Mouse (Mus musculus) gastrocnemius, postnatal 36 days (tissue): ENCODE results near the gene Lrrc7. TPM values are rescaled to one million over a fixed set of nuclear protein-coding genes. Genes with fewer than 3 reads are reported as not detected.

Experiments
- DNase-seq, 2 experiments: peaks; one replicate each; pipeline ENCODE4 v3.0.0; 2022
- intact Hi-C: fragments of 180-260 bp; cut with DNase I; formaldehyde crosslinking; loops from one replicate; pipeline ENCODE4 v1.15.1; 2025
- long read RNA-seq, 2 experiments: library from polyadenylated mRNA; stranded (forward); transcript quantifications; one replicate each; pipeline ENCODE4 v2.0.0; 2021
- total RNA-seq, 2 experiments: library from RNA; stranded (reverse); gene quantifications; 2 replicates each; pipeline ENCODE4 v1.2.3; 2021

Gene Lrrc7
- not detected for total RNA-seq
- long read RNA-seq, experiment 1, partial matches to known transcripts: 0 of 1 reads
- long read RNA-seq, experiment 1, other reads (novel, unspliced or antisense): 1 of 1 reads
- long read RNA-seq, experiment 2: 0 reads

DNA sequence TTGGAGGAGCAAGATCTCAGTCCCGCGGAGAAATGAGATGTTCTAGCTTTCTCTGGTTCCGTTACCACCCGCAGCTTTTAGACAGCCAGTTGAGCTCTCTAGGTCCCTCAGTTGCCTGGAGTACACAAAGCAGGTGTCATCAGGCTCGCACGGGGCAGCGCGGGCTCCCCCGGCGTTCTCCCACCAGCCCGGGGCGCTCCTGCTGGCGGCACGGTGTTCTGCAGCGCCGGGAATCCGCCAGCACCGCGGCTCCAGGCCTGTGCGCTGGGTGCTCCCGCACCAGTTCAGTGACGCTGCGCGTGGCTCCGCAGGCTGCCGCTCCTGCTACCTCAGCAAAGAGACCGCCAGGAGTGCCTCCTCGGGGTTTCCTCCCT lies at the start of gene Lrrc7:
Lrrc7 (minus strand) TSS at position 235 of the 374 bp plus-strand sequence.
- no peak for DNase-seq
- intact Hi-C loops: no loop called here

- no peak for DNase-seq
- intact Hi-C loops: no loop called here
Measured at GRCm38 (mm10) chr3:158607065-158607464, 45.0 kb upstream of the Lrrc7 start.

DNA sequence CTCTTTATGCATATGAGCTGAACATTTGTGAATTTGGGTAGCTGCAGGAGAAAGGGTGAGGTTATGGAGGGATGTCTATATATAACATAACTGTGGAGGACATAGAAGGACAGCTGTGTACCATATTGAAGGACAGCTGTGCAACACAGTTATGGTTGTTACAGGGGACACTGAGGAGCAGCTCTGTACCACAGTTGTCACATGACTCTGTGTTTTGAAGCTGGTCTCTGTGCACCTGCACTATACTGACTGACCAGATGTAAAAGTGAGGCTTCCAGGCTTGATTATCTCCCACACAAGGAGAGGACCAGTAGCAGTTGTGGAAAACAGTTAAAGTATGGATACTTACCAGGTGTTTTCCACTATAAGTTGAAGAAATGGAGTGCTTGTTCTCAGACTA lies 43.3 kb upstream of the Lrrc7 start:
- intact Hi-C loops: no loop called here

DNA sequence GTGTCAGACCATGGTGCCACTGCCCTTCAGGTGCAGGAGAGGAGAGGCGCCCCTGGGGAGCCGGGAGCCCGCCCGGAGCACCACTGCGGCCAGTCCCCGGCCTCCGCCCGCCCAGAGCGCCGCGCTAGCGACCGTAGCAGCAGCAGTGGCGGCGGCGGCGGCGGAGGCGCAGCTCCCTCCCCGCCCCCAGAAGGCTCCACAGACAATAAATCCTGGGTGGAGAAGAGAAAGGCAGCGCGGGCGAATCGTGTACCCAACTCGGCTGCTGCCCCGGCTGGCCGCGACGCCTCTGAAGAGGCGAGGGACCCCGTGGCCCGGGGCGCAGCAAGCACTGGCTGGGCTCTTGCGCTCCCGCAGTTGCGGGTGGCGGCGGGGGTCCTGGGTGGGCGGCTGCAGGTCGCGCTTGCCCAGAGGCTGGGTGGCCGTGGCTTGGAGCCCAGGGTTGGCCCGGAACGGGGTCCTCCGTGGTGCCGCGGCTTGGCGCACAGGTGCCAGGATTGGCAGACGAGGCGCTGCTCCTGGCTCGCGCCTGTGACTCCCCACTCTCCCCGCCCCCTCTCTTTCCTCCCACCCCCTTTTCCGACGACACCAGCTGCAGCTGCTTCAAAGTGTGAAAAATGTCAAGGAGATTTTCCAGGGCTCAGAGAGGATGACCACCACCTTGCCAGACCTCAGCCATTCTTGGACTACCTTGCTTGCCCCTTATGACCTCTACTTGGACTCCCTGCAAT lies 600 bp downstream of the Lrrc7 start:
- intact Hi-C loops: no loop called here

More for the DNA sequence above, 43.3 kb upstream of the Lrrc7 start:
- DNase-seq: no peak

GRCm38 (mm10) chr3:158560891-158561255 lies 1.1 kb downstream of the Lrrc7 start:
- no peak for DNase-seq
- intact Hi-C loops: no loop called here

More for the DNA sequence above, 600 bp downstream of the Lrrc7 start:
- peak in 1 of 2 experiments; percentile 6 for DNase-seq

- intact Hi-C loops: no loop called here
- no peak for DNase-seq
Measured at GRCm38 (mm10) chr3:158559691-158560650, 2.0 kb downstream of the Lrrc7 start.

DNA sequence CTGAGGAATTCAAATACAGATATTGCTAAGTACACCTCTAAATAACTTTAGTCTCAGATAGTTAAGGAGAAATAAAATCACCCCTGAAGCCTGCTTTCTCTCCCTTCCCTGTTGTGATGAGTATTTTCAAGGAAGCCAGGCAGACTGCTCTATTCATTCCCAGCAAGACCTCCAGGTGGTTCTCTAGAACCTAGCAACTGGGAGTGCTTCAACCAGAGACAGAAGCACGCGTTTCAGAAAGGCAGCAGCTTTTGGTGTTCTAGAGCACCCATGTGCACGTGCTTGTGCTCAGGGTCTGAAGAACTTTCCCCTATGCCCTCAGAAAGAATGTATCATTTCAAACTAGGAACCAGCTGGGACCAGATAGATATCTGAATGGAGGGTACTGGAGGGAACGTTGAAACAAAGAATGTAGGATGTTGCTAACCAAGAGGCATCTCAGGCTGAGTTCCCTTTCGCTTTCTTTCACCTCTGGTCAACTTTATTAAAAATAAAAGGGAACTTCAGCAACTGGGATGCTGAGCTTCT lies 2.8 kb downstream of the Lrrc7 start:
- intact Hi-C loops: no loop called here
- no peak for DNase-seq

DNA sequence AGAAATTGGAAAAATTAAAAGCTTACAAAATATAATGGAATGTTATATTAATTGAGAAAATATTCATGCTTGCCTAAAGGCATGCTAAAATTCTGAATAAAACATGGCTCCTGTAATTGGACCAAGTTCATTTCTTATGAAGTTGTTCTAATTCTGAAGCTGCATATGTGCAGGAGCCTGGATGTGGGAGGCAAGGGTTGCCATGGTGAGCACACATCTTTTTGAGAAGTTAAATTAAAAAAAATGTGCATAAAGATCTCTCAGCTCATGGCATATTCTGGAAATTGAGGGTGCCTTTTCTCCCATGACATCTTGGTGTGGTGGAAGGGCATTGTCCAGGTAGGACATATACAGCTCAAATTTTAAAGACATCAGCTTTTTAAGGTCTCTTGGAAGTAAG lies 3.4 kb downstream of the Lrrc7 start:
- no peak for DNase-seq
- intact Hi-C loops: no loop called here

- intact Hi-C loops: no loop called here
- DNase-seq: no peak
Measured at GRCm38 (mm10) chr3:158554280-158554679, 7.7 kb downstream of the Lrrc7 start.

- intact Hi-C loops: no loop called here
- no peak for DNase-seq
Measured at GRCm38 (mm10) chr3:158552105-158552504, 9.9 kb downstream of the Lrrc7 start.

- no peak for DNase-seq
- intact Hi-C loops: no loop called here
Measured at GRCm38 (mm10) chr3:158543481-158543880, 18.5 kb downstream of the Lrrc7 start.

DNA sequence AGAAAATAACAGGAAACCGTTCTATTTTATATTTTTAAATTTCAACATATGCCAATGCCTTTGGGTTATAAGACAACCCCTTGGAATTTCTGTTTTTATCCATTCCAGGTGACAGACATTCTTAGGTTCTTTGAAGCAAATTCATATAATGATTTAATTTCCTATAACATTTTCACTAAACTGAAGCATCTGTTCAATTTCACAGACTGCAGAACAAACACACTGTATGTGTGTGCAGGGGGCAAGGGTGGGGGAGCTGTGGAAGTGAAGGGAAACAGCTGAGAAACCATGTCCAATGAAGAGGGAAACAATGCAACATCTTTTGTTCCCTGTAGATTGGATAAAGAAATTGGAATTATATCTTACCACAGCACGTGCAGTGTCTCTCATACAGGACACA lies 29.2 kb downstream of the Lrrc7 start:
- no peak for DNase-seq
- intact Hi-C loops: no loop called here

GRCm38 (mm10) chr3:158528471-158528870 lies 33.5 kb downstream of the Lrrc7 start:
- DNase-seq: no peak
- intact Hi-C loops: no loop called here

GRCm38 (mm10) chr3:158493730-158494129 lies 68.3 kb downstream of the Lrrc7 start:
- intact Hi-C loops: no loop called here
- DNase-seq: no peak

DNA sequence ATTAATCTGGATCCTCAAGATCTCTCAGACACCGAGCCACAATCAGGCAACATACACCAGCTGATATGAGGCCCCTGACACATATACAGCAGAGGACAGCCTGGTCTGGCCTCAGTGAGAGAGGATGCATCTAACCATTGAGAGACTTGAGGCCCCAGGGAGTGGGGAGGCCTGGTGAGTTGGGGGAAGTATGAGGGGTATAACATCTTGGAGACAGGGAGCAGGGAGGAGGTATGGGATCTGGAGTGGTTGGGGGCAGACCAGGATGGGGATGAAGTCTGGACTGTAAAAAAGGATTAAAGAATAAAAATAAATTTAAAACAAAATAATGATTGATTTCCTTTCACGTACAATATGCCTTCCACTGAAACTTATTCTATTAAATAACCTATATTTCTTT lies 82.3 kb downstream of the Lrrc7 start:
- no peak for DNase-seq
- intact Hi-C loops: no loop called here

DNA sequence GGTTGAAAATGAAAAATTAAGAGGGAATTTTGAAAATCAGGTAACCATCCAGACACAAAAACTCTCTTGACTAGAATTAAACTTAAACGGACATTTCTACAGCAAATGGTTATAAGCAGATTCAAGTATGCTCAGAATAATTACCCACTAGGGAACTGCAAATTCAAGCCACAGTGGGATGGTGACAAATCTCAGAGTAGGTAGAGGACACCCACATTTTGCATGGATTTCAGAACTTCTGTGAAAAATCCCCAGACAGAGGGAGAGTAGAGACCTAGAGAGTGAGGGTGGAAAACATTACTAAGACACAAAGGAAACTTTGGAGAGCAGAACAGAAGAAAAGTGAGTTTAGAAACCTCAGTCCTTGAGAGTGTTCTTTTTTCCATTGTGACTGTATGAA lies 161.4 kb downstream of the Lrrc7 start:
- no peak for DNase-seq
- intact Hi-C loops: no loop called here

- intact Hi-C loops: no loop called here
- no peak for DNase-seq
Measured at GRCm38 (mm10) chr3:158391534-158391933, 170.5 kb downstream of the Lrrc7 start.

DNA sequence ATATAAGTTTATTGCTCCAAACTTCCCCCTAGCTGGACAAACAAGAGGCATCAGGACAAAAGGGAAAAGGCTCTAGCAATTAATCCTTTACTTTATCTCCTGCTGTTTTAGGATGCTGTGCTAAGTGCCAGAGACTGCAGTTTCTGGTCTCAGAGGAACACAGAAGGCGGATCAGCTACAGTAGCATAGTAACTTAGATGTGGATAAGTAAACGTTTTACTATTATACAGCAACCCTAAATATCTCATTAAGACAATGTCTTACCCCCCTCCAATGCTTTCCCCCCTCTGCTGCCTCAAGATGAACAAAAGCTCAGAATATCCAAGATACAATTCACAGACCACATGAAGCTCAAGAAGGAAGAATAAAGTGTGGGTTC lies 174.0 kb downstream of the Lrrc7 start:
- intact Hi-C loops: no loop called here
- DNase-seq: no peak

DNA sequence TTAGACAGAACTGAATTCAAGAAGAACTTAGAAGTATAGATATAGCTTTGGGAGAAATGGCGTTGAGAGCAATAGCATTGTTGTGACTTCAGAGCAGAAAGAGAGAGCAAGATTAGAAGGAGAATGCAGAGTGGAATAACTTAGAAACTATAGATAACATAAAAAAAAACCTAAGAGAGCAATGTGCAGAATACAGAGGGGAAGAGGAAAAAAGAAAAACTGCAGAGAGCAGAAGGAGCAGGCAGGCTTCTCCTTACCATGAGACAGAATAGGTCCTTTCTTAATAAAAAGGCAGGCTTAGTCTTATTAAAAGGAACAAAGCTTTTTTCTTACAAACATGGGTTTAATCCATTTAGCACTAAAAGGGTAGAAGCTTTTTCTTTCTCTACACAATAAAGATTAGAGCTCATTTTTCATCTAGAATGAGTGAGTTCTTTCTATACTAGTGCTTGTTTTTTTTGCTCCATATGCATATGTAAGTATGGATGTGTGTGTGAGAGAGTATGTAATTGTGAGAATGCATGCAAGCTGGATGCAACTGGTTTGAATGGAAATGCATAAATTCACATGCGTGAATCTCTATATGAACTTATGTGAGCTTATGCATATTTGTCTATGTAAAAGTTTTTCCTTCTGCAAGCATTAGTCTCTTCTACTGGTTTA lies 174.5 kb downstream of the Lrrc7 start:
- intact Hi-C loops: no loop called here
- DNase-seq: no peak

GRCm38 (mm10) chr3:158386848-158387247 lies 175.2 kb downstream of the Lrrc7 start:
- intact Hi-C loops: no loop called here
- no peak for DNase-seq

- intact Hi-C loops: no loop called here
- DNase-seq: no peak
Measured at GRCm38 (mm10) chr3:158375885-158376284, 186.1 kb downstream of the Lrrc7 start.
